Mouse (Mus musculus): ENCODE data around the gene Pdxp. TPM values are rescaled to one million over a fixed set of nuclear protein-coding genes. Genes with fewer than 3 reads are reported as not detected.
A peak's percentile ranks its signal among the peaks of the same experiment; 100 is the strongest.

Pdxp gene
- polyA plus RNA-seq, 1 experiment from 2014 or later = 15.0 TPM

DNA sequence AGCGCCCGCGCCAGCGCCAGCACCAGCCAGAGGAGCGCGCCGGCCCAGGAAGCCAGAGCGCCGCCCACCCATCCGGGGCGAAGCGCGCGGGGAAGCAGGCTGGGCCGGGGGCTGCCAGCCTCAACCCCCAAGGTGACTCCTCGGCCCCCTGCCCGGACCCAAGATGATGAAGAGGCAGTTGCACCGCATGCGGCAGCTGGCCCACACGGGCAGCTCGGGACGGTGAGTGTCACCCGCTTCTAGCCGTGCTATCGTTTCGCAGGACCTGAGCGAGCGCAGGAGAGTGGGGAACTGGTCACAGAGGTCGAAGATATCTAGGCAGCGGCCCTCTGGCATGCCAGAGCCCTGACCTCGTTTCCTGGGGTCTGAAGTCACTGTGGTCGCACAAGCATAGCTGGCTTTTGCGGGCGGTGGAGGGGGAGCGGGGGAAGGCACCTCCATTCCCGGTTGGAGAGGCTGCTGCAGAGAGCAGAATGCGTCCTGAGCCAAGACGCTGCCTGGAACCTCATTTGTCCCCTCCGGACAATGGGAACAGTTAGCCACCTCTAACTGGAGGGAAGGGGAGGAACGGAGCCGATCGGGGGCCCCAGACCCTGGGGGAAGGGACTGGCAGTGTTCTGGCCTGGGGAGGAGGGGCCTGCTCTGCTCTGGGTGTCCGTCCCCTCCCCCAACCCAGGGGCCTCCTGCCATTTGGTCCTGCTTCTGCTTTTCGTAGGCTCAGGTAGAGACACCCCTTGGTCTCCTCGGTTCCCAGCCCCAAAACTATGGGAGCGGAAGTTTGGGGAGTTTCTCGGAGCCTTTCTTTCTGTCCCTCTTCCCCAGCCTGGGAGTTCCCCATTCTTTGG, 13.8 kb upstream of the Pdxp start, which contains the start of gene Sh3bp1:
TSS of gene Sh3bp1 (plus strand) at position 29 of the 845 bp plus-strand sequence.
- H3K4me2 ChIP-seq = peak within 1 kb of the TSS; percentile 77
- WGBS = 2% methylated on average over 47 of the region's 47 CpGs
- H3K9me3 ChIP-seq (replicated peaks) = no peaks in the 10 kb centered on the region
- H3K4me3 ChIP-seq (replicated peaks) = peak within 1 kb of the TSS; percentile 63
- ATAC-seq (replicated peaks; ENCODE audit: low FRiP score) = 0 out of 2 replicates have a peak, but pooled peaks have one; percentile 52
- H3K36me3 ChIP-seq = peaks cover 31% of the 10 kb centered on the region
- peak within 1 kb of the TSS; percentile 63 for H3K27ac ChIP-seq
- no peaks in the 10 kb centered on the region for H3K27me3 ChIP-seq
- peak within 1 kb of the TSS; percentile 61 for H3K9ac ChIP-seq
- H3K4me1 ChIP-seq = peaks cover 70% of the 10 kb centered on the region

GRCm38 (mm10) chr15:78900585-78901421, 12.9 kb upstream of the Pdxp start:
- Histone ChIP-seq H3K27ac (peak overlapping the region; percentile 63), H3K27me3 (no peaks in the 10 kb centered on the region), H3K4me3 (replicated peaks) (peak overlapping the region; percentile 63), H3K36me3 (peaks cover 38% of the 10 kb centered on the region), H3K9ac (peak overlapping the region; percentile 61), H3K4me2 (peak overlapping the region; percentile 77), H3K4me1 (peaks cover 62% of the 10 kb centered on the region), H3K9me3 (replicated peaks) (no peaks in the 10 kb centered on the region)
- WGBS = 14% methylated on average over 18 of the region's 18 CpGs
- ATAC-seq (replicated peaks; ENCODE audit: low FRiP score) = no peak

GRCm38 (mm10) chr15:78901422-78901789, 12.3 kb upstream of the Pdxp start:
- H3K36me3 ChIP-seq = peaks cover 44% of the 10 kb centered on the region
- H3K4me3 ChIP-seq (replicated peaks) = peak overlapping the region; percentile 63
- ATAC-seq (replicated peaks; ENCODE audit: low FRiP score) = no peak

DNA sequence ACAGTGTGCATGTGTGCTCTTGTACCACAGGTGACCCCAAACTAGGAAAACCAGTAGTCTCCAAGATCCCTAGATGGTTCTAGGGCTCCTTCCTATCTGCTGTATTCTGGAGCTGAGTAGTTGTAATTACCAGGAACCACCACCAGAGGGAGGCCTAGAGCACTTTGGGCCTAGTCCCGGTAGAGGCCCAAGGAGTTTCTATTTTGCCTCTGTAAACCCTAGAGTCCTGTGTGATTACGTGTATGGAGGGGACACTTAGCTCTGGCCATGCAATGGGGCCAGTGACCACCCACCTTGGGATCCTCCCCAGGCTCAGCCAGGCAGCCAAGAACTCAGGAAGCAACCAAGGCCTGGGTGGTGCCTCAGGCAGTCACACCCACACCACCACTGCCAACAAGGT, 10.5 kb upstream of the Pdxp start:
- peaks cover 39% of the 10 kb centered on the region for H3K4me1 ChIP-seq
- no peak for ATAC-seq (replicated peaks; ENCODE audit: low FRiP score)
- H3K27me3 ChIP-seq = no peaks in the 10 kb centered on the region
- H3K27ac ChIP-seq = no peak overlapping the region
- peaks cover 62% of the 10 kb centered on the region for H3K36me3 ChIP-seq
- H3K9ac ChIP-seq = no peak overlapping the region
- H3K4me3 ChIP-seq (replicated peaks) = no peak overlapping the region
- no peak overlapping the region for H3K4me2 ChIP-seq
- H3K9me3 ChIP-seq (replicated peaks) = no peaks in the 10 kb centered on the region
- WGBS = 6% methylated on average over 2 of the region's 2 CpGs

More at GRCm38 (mm10) chr15:78901422-78901789, 12.3 kb upstream of the Pdxp start:
- H3K27ac ChIP-seq = peak overlapping the region; percentile 63; the same call in 1 of the 2 replicates
- peak overlapping the region; percentile 61; the same call in 1 of the 2 replicates for H3K9ac ChIP-seq
- H3K27me3 ChIP-seq = no peaks in the 10 kb centered on the region
- WGBS = 54% methylated on average over 8 of the region's 8 CpGs
- no peaks in the 10 kb centered on the region for H3K9me3 ChIP-seq (replicated peaks)
- peak overlapping the region; percentile 77 for H3K4me2 ChIP-seq
- H3K4me1 ChIP-seq = peaks cover 56% of the 10 kb centered on the region

- peaks cover 6% of the 10 kb centered on the region for H3K4me1 ChIP-seq
- peaks cover 88% of the 10 kb centered on the region for H3K36me3 ChIP-seq
- no peaks in the 10 kb centered on the region for H3K9me3 ChIP-seq (replicated peaks)
- H3K4me3 ChIP-seq (replicated peaks) = no peak overlapping the region
- ATAC-seq (replicated peaks; ENCODE audit: low FRiP score) = no peak
- no peaks in the 10 kb centered on the region for H3K27me3 ChIP-seq
- H3K9ac ChIP-seq = no peak overlapping the region
- H3K4me2 ChIP-seq = no peak overlapping the region
- H3K27ac ChIP-seq = no peak overlapping the region; the same call in 1 of the 2 replicates
- 81% methylated on average over 7 of the region's 7 CpGs for WGBS
These were observed 5.3 kb upstream of the Pdxp start for GRCm38 (mm10) chr15:78908399-78908798.

- Histone ChIP-seq H3K27me3 (no peaks in the 10 kb centered on the region), H3K4me2 (no peak overlapping the region), H3K9me3 (replicated peaks) (no peaks in the 10 kb centered on the region), H3K36me3 (peaks cover 82% of the 10 kb centered on the region), H3K27ac (no peak overlapping the region), H3K4me1 (peaks cover 7% of the 10 kb centered on the region), H3K9ac (no peak overlapping the region), H3K4me3 (replicated peaks) (no peak overlapping the region)
- ATAC-seq (replicated peaks; ENCODE audit: low FRiP score) = no peak
- 89% methylated on average over 8 of the region's 8 CpGs for WGBS
These were observed 4.7 kb upstream of the Pdxp start for GRCm38 (mm10) chr15:78908982-78909381.

DNA sequence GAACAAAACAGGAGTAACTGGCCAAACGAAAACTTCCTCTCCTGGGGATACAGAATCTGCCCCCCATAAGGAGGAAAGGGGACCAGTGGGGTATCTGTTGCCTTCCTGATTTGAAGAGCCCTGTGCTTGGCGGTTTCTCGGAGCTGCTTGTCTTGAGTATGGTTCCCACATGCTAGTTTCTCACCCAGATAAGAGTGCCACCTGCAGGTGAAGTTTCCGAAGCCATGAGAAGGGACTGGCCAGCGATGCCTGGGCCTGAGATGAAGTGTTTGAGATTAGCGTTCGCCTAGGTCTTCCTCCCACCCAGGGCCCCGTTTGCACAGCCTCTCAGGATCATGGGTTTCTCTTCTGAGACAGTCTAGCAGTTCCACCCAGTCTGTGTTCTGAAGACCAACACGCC, 1.7 kb upstream of the Pdxp start:
- H3K27me3 ChIP-seq = no peaks in the 10 kb centered on the region
- H3K36me3 ChIP-seq = peaks cover 57% of the 10 kb centered on the region
- H3K9me3 ChIP-seq (replicated peaks) = no peaks in the 10 kb centered on the region
- H3K4me3 ChIP-seq (replicated peaks) = no peak overlapping the region
- H3K4me2 ChIP-seq = no peak overlapping the region
- no peak overlapping the region for H3K9ac ChIP-seq
- H3K27ac ChIP-seq = no peak overlapping the region
- no peak for ATAC-seq (replicated peaks; ENCODE audit: low FRiP score)
- peaks cover 37% of the 10 kb centered on the region for H3K4me1 ChIP-seq
- 37% methylated on average over 9 of the region's 9 CpGs for WGBS

GRCm38 (mm10) chr15:78914091-78914822, 538 bp downstream of the Pdxp start:
- Histone ChIP-seq H3K4me3 (replicated peaks) (peak overlapping the region; percentile 78), H3K36me3 (peaks cover 51% of the 10 kb centered on the region), H3K9ac (peak overlapping the region; percentile 82), H3K4me2 (peak overlapping the region; percentile 100), H3K27ac (peak overlapping the region; percentile 92), H3K27me3 (no peaks in the 10 kb centered on the region), H3K4me1 (peaks cover 46% of the 10 kb centered on the region), H3K9me3 (replicated peaks) (no peaks in the 10 kb centered on the region)
- under 1% methylated on average over 87 of the region's 87 CpGs for WGBS
- ATAC-seq (replicated peaks; ENCODE audit: low FRiP score) = peak; percentile 70

DNA sequence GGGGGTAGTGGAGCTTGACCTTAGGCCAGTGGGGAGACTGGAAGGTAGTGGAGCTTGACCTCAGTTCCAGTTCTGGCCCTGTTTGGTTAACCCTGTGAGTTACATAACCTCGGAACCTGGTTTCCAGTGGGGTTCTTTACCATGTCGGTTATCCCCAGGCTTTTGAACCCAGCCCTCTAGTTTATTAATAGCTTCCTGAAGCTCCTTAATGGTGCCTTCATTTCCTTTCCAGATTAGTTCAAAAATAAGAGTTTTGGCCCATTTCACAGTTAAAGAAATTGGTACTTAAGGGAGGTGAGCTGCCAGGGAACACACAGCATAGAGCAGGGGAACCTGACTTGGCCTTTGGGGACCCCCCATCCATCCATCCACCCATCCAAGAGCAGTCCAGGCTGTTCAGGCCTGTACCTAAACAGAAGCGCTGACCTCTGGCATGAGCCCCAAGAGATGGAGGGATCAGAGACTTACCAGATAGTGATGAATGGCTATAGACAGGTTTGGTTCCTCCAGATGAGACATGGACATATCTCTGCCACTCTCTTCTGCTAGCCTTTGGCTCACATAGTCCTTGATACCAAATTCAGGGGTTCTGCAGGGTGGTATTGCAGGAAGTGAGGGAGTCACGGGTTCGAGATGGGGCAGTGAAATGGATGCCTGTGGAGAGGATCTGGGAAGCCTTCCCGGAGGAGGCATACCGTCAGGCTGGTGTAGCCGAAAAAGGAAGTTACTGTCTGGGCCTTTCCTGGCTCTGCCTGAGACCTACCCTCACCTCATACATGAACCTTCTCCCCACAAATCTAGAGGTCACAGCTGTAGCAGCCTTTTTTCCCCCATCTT, 1.3 kb downstream of the Pdxp start:
- 46% methylated on average over 8 of the region's 8 CpGs for WGBS
- peak overlapping the region; percentile 100 for H3K4me2 ChIP-seq

DNA sequence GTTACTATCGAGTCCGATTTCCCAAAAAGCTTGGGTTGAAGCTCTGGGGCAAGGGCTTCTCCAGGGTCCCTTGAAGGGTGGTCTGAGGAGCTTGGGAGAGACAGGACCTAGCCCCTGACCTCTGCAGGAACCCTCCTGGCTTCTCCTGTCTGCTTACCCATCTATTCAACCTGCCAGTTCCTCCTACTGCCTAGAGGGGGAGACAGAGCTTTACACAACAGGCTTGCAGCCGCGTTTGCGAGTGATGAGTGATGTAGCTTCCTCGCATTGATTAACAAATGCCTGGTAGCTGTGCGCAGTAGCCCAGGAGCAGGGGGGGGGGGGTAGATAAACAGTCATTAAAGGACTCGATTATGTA, 1.9 kb downstream of the Pdxp start:
- H3K4me1 ChIP-seq = peaks cover 46% of the 10 kb centered on the region
- WGBS = 5% methylated on average over 8 of the region's 8 CpGs
- no peak overlapping the region for H3K27ac ChIP-seq
- peak overlapping the region; percentile 100 for H3K4me2 ChIP-seq
- H3K4me3 ChIP-seq (replicated peaks) = peak overlapping the region; percentile 78
- H3K9me3 ChIP-seq (replicated peaks) = no peaks in the 10 kb centered on the region
- peaks cover 43% of the 10 kb centered on the region for H3K36me3 ChIP-seq
- no peak for ATAC-seq (replicated peaks; ENCODE audit: low FRiP score)
- H3K27me3 ChIP-seq = no peaks in the 10 kb centered on the region
- H3K9ac ChIP-seq = peak overlapping the region; percentile 15; the same call in 1 of the 2 replicates

More for the DNA sequence above, 1.3 kb downstream of the Pdxp start:
- peaks cover 46% of the 10 kb centered on the region for H3K4me1 ChIP-seq
- no peaks in the 10 kb centered on the region for H3K9me3 ChIP-seq (replicated peaks)
- no peaks in the 10 kb centered on the region for H3K27me3 ChIP-seq
- H3K36me3 ChIP-seq = peaks cover 49% of the 10 kb centered on the region
- no peak for ATAC-seq (replicated peaks; ENCODE audit: low FRiP score)
- peak overlapping the region; percentile 78 for H3K4me3 ChIP-seq (replicated peaks)
- no peak overlapping the region for H3K27ac ChIP-seq
- H3K9ac ChIP-seq = peak overlapping the region; percentile 82
